Mouse (Mus musculus) heart, embryonic 16.5 days (tissue): ENCODE data around the gene Zc3h12d. TPM values are rescaled to one million over a fixed set of nuclear protein-coding genes. Genes with fewer than 3 reads are reported as not detected.

Experiments
- ATAC-seq: fragments of 200-750 bp; cut with Nextera tagmentation; replicated peaks from 2 replicates; pipeline ENCODE4 v1.8.0; 2017; ENCODE audit warnings: moderate number of reproducible peaks; ENCODE audit not compliant: insufficient read depth, low FRiP score; ENCODE audit errors: extremely low read depth
- H3K27ac ChIP-seq: fragments of 300-500 bp; sonication (generic); 2 replicates; pipeline ENCODE4 v1.5.1; 2014; ENCODE audit warnings: mild to moderate bottlenecking, low read length, control low read depth, moderate library complexity
- H3K27me3 ChIP-seq: fragments of 300-500 bp; sonication (generic); 2 replicates; pipeline ENCODE4 v1.6.1; 2014; ENCODE audit warnings: low read length, mixed read lengths; ENCODE audit not compliant: control insufficient read depth, insufficient read depth
- H3K36me3 ChIP-seq: fragments of 300-500 bp; sonication (generic); 2 replicates; pipeline ENCODE4 v1.6.1; 2014; ENCODE audit not compliant: control insufficient read depth, insufficient read depth
- H3K4me1 ChIP-seq: fragments of 300-500 bp; sonication (generic); 2 replicates; pipeline ENCODE4 v1.6.1; 2014; ENCODE audit warnings: low read length, mixed read lengths; ENCODE audit not compliant: control insufficient read depth, insufficient read depth
- H3K4me2 ChIP-seq: fragments of 300-500 bp; sonication (generic); 2 replicates; pipeline ENCODE4 v1.6.1; 2014; ENCODE audit warnings: low read depth, mild to moderate bottlenecking, control low read depth, low read length
- H3K4me3 ChIP-seq: fragments of 300-500 bp; sonication (generic); 2 replicates; pipeline ENCODE4 v1.5.1; 2014; ENCODE audit warnings: mild to moderate bottlenecking, control low read depth, low read length
- H3K9ac ChIP-seq: fragments of 300-500 bp; sonication (generic); 2 replicates; pipeline ENCODE4 v1.6.1; 2014; ENCODE audit warnings: low read length, control low read depth
- H3K9me3 ChIP-seq: fragments of 300-500 bp; sonication (generic); replicated peaks from 2 replicates; pipeline ENCODE4 v1.6.1; 2016; ENCODE audit warnings: low read length; ENCODE audit not compliant: control insufficient read depth
- WGBS: fragments of 180-500 bp; shearing (Covaris S2); extraction: QIAGEN DNeasy Blood & Tissue Kit; methylation state at CpG from one replicate; pipeline ENCODE4 v1.1.7; 2014; 5-methylcytosine and 5-hydroxymethylcytosine counted together
- polyA plus RNA-seq: library from polyadenylated mRNA; unstranded; fragments of >200 nt; fragmentation: Nextera tagmentation; extraction: Ambion mirVana; gene quantifications from 2 replicates; pipeline ENCODE4 v1.2.1, GENCODE M21; 2015

Zc3h12d gene
- polyA plus RNA-seq, 1 experiment from 2014 or later, result 0.38 TPM

DNA sequence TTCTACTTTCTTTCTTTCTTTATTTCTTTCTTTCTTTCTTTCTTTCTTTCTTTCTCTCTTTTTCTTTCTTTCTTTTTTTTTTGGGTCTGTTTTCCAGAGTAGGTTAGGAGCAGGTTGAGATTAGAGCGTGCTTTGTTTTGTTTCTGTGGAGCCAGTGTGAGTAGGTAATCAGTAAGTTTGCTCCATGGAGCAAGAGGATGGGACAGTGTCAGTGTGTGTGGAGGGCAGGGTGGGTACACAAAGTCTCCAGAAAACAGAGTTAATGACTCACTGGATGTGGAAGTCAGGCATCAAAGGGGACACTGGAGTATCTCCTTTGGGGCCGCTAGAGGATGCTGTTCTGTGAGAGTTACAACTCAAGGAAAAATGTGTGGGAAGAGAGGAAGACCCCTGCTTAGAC is 4.6 kb downstream of the Zc3h12d start:
- H3K4me2 ChIP-seq, result no peak overlapping the region
- H3K4me1 ChIP-seq, result peaks cover 23% of the 10 kb centered on the region
- no peak overlapping the region for H3K9ac ChIP-seq
- no peak for ATAC-seq
- no peak overlapping the region for H3K4me3 ChIP-seq
- H3K36me3 ChIP-seq, result no peaks in the 10 kb centered on the region
- WGBS, result 67% methylated on average over 2 of the region's 2 CpGs
- no peaks in the 10 kb centered on the region for H3K9me3 ChIP-seq
- H3K27ac ChIP-seq, result no peak overlapping the region
- H3K27me3 ChIP-seq, result peaks cover 3% of the 10 kb centered on the region

GRCm38 (mm10) chr10:7837446-7837845 is 5.2 kb downstream of the Zc3h12d start:
- Histone ChIP-seq H3K4me3 (no peak overlapping the region), H3K4me1 (peaks cover 26% of the 10 kb centered on the region), H3K9me3 (0 out of 2 replicates have a peak, but pooled peaks cover 3% of the 10 kb centered on the region), H3K4me2 (no peak overlapping the region), H3K27me3 (peaks cover 3% of the 10 kb centered on the region), H3K9ac (no peak overlapping the region), H3K27ac (no peak overlapping the region), H3K36me3 (no peaks in the 10 kb centered on the region)
- no peak for ATAC-seq
- 88% methylated on average over 8 of the region's 8 CpGs for WGBS

GRCm38 (mm10) chr10:7838036-7838435 is 5.8 kb downstream of the Zc3h12d start:
- peaks cover 3% of the 10 kb centered on the region for H3K27me3 ChIP-seq
- ATAC-seq, result no peak
- H3K36me3 ChIP-seq, result no peaks in the 10 kb centered on the region
- H3K9ac ChIP-seq, result no peak overlapping the region
- WGBS, result 80% methylated on average over 8 of the region's 8 CpGs
- 0 out of 2 replicates have a peak, but pooled peaks cover 5% of the 10 kb centered on the region for H3K9me3 ChIP-seq
- no peak overlapping the region for H3K27ac ChIP-seq
- H3K4me2 ChIP-seq, result no peak overlapping the region
- H3K4me3 ChIP-seq, result no peak overlapping the region
- H3K4me1 ChIP-seq, result peaks cover 23% of the 10 kb centered on the region

DNA sequence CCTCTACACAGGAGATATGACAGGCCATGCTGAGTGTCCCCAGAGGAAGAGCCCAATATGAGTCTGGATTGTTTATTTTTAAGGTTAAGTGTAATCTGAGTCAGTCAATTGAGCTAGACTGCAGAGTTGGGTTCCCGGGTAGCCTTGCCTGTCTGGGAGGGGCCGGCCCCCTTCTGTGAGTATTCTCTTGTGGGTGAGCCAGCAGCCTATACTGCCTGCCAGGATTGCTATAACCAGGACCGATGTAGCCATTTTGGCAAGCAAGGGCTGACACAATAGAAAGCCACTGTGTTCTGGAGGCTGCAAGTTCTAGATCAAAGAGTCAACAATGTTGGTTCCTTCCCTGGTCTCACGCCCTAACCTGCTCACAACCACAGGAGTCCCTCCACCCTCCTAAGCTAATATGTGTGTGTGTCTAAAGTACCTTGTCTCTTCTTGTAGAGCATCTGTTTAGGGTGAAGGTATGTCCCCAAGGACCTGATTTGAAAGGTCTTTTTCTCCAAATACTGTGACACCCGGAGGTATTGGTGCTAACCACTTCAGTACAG is 6.7 kb downstream of the Zc3h12d start:
- Histone ChIP-seq H3K27ac (no peak overlapping the region), H3K4me1 (peaks cover 23% of the 10 kb centered on the region), H3K9ac (no peak overlapping the region), H3K9me3 (0 out of 2 replicates have a peak, but pooled peaks cover 5% of the 10 kb centered on the region), H3K27me3 (peaks cover 3% of the 10 kb centered on the region), H3K4me3 (no peak overlapping the region), H3K4me2 (no peak overlapping the region), H3K36me3 (no peaks in the 10 kb centered on the region)
- ATAC-seq, result no peak
- 72% methylated on average over 5 of the region's 5 CpGs for WGBS

DNA sequence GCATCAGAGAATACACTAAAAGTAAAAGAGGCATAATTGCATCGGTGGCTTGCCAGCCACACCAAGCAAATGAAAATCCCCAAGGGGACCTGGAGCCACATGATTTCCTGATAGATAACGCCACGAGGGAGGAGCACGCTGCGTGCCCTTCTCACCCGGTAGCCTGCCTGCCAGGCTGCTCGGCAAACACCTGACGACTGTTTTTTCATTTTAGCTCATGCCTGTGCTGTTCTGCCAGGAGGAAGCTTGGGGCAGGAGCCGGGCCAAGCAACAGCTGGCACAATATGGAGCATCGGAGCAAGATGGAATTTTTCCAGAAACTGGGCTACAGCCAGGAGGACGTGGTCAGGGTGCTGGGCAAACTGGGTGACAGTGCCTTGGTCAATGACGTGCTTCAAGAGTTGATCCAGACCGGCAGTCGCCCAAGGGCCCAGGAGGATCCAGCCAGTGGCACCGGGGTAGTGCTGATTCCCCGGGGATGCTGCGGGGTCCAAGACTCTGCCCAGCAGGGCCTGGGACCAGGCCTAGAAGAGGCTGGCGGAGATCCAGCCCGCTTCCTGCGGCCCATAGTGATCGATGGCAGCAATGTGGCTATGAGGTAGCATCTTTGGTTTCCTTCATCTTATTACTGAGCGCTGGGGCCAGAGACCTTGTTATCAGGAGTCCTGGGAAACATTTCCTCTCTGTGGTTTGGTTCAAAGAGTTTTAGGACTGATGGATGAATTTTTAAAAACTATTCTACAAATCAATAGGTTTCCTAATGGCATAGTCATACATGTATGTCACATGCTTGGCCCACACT is 7.5 kb downstream of the Zc3h12d start:
- Histone ChIP-seq H3K4me2 (no peak overlapping the region), H3K9ac (no peak overlapping the region), H3K27ac (no peak overlapping the region), H3K27me3 (peaks cover 3% of the 10 kb centered on the region), H3K36me3 (no peaks in the 10 kb centered on the region), H3K4me3 (no peak overlapping the region), H3K9me3 (0 out of 2 replicates have a peak, but pooled peaks cover 5% of the 10 kb centered on the region), H3K4me1 (peaks cover 23% of the 10 kb centered on the region)
- no peak for ATAC-seq
- WGBS, result 78% methylated on average over 22 of the region's 22 CpGs

DNA sequence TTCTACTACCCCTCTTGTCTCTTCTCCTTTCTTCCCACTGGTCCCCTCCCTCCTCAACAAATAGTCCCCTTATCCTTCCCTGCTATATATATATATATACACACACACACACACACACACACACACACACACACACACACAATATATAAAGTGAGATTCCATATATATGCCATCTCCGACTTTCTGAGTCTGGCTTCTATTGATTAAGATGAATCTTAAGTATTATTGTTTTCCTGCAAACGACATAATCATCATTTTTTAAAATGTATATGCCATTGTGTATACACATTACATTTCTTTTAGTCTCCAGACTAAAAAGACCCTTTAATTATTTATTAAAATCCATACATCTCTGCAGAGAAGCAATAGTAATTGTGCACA is 8.1 kb downstream of the Zc3h12d start:
- Histone ChIP-seq H3K9ac (no peak overlapping the region), H3K4me3 (no peak overlapping the region), H3K4me1 (peaks cover 23% of the 10 kb centered on the region), H3K36me3 (no peaks in the 10 kb centered on the region), H3K4me2 (no peak overlapping the region), H3K27ac (no peak overlapping the region), H3K27me3 (peaks cover 3% of the 10 kb centered on the region), H3K9me3 (0 out of 2 replicates have a peak, but pooled peaks cover 5% of the 10 kb centered on the region)
- ATAC-seq, result no peak
- WGBS, result 85% methylated on average over 2 of the region's 2 CpGs

DNA sequence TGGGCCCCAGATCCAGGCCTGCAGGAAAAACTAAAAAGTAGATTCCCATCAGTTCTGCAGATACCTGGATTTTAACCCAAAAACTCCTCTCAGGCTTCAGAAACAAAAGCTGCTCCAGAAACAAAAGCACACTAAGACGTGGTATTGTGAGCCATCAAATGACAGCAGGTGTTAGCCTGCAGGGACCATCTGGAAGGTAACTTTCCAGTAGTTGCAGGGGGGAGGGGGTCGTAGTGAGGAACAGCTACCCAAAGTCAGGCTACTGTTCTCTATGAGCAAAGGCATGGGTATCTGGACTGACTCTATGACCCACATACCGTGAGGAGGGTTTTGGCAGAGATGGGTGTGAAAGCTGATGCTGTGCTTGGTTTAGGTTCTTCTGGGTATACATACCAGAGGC is 8.5 kb downstream of the Zc3h12d start:
- WGBS, result 67% methylated on average over 3 of the region's 3 CpGs
- Histone ChIP-seq H3K9me3 (0 out of 2 replicates have a peak, but pooled peaks cover 5% of the 10 kb centered on the region), H3K27ac (peak overlapping the region; percentile 90), H3K36me3 (no peaks in the 10 kb centered on the region), H3K4me3 (no peak overlapping the region), H3K9ac (no peak overlapping the region), H3K4me2 (no peak overlapping the region), H3K4me1 (peaks cover 23% of the 10 kb centered on the region), H3K27me3 (peaks cover 3% of the 10 kb centered on the region)
- ATAC-seq, result no peak

DNA sequence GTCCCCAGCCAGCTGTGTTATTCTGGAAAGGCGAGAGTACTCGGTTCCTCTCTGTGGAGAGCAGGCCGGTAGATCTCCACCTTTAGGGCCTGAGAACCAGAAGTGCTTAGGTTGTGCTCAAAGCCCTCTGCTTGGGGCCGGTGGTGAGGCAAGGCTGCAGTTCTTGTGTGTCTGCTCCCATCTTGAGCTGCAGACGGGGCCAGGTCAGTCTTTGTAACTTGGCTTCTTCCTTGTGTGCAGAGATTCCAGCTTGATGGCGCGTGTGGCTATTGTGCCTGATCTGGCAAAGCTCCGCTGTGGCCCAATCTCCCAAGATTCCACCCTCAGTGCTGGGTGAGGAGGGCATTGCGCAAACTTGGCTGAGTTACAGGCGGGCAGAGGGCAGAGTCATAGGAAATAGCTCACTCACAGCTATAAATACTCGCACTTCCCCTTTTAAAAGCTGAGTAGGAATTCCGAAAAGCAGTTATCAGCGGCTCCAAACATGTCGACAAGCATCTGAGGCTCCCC is 9.4 kb downstream of the Zc3h12d start:
- H3K9ac ChIP-seq, result peak overlapping the region; percentile 39
- peak; percentile 93 for ATAC-seq
- H3K4me1 ChIP-seq, result peaks cover 23% of the 10 kb centered on the region
- H3K4me2 ChIP-seq, result peak overlapping the region; percentile 63
- peak overlapping the region; percentile 37 for H3K4me3 ChIP-seq
- peak overlapping the region; percentile 90 for H3K27ac ChIP-seq
- H3K9me3 ChIP-seq, result 0 out of 2 replicates have a peak, but pooled peaks cover 5% of the 10 kb centered on the region
- WGBS, result 7% methylated on average over 14 of the region's 14 CpGs
- H3K36me3 ChIP-seq, result no peaks in the 10 kb centered on the region
- peaks cover 3% of the 10 kb centered on the region for H3K27me3 ChIP-seq

GRCm38 (mm10) chr10:7843181-7843580 is 10.9 kb downstream of the Zc3h12d start:
- H3K9ac ChIP-seq, result no peak overlapping the region
- no peak for ATAC-seq
- H3K4me3 ChIP-seq, result no peak overlapping the region
- no peaks in the 10 kb centered on the region for H3K36me3 ChIP-seq
- peaks cover 3% of the 10 kb centered on the region for H3K27me3 ChIP-seq
- H3K27ac ChIP-seq, result no peak overlapping the region
- peaks cover 23% of the 10 kb centered on the region for H3K4me1 ChIP-seq
- H3K9me3 ChIP-seq, result 0 out of 2 replicates have a peak, but pooled peaks cover 5% of the 10 kb centered on the region
- no peak overlapping the region for H3K4me2 ChIP-seq
- WGBS, result 88% methylated on average over 4 of the region's 4 CpGs
